Mouse (Mus musculus) forebrain, embryonic 14.5 days (tissue): ENCODE measurements around the gene Zbtb18. TPM values are rescaled to one million over a fixed set of nuclear protein-coding genes. Genes with fewer than 3 reads are reported as not detected.

Experiments
- ATAC-seq: fragments of 200-750 bp; cut with Nextera tagmentation; 2 replicates; pipeline ENCODE4 v1.8.0; 2017; ENCODE audit warnings: mild to moderate bottlenecking, moderate library complexity
- DNase-seq: peaks from one replicate; pipeline ENCODE4 v3.0.0-alpha.2; 2015; ENCODE audit warnings: low spot score
- H3K27ac ChIP-seq: fragments of 300-500 bp; sonication (generic); 2 replicates; pipeline ENCODE4 v1.5.1; 2014; ENCODE audit warnings: low read depth, mild to moderate bottlenecking, control low read depth, low read length, moderate library complexity
- H3K27me3 ChIP-seq: fragments of 300-500 bp; sonication (generic); replicated peaks from 2 replicates; pipeline ENCODE4 v1.6.1; 2014; ENCODE audit warnings: low read length, control low read depth, mixed read lengths; ENCODE audit not compliant: control insufficient read depth, insufficient read depth
- H3K36me3 ChIP-seq: fragments of 300-500 bp; sonication (generic); 2 replicates; pipeline ENCODE4 v1.6.1; 2014; ENCODE audit warnings: low read length, control low read depth; ENCODE audit not compliant: control insufficient read depth, insufficient read depth
- H3K4me1 ChIP-seq: fragments of 300-500 bp; sonication (generic); 2 replicates; pipeline ENCODE4 v1.6.1; 2014; ENCODE audit warnings: antibody characterized with exemption, low read length, control low read depth; ENCODE audit not compliant: control insufficient read depth, insufficient read depth
- H3K4me2 ChIP-seq: fragments of 300-500 bp; sonication (generic); 2 replicates; pipeline ENCODE4 v1.6.1; 2014; ENCODE audit warnings: mild to moderate bottlenecking, control low read depth, low read length
- H3K4me3 ChIP-seq: fragments of 300-500 bp; sonication (generic); 2 replicates; pipeline ENCODE4 v1.5.1; 2014; ENCODE audit warnings: low read depth, low read length, control low read depth
- H3K9ac ChIP-seq: fragments of 300-500 bp; sonication (generic); 2 replicates; pipeline ENCODE4 v1.6.1; 2014; ENCODE audit warnings: mild to moderate bottlenecking, low read length, control low read depth, moderate library complexity
- H3K9me3 ChIP-seq: fragments of 300-500 bp; sonication (generic); replicated peaks from 2 replicates; pipeline ENCODE4 v1.6.1; 2016; ENCODE audit warnings: low read length, control low read depth, mixed read lengths; ENCODE audit not compliant: control insufficient read depth
- WGBS: fragments of 180-500 bp; shearing (Covaris S2); extraction: QIAGEN DNeasy Blood & Tissue Kit; methylation state at CpG from one replicate; pipeline ENCODE4 v1.1.7; 2014; 5-methylcytosine and 5-hydroxymethylcytosine counted together
- polyA plus RNA-seq: library from polyadenylated mRNA; unstranded; fragments of >200 nt; fragmentation: Nextera tagmentation; extraction: Ambion mirVana; gene quantifications from 2 replicates; pipeline ENCODE4 v1.2.1, GENCODE M21; 2014

Zbtb18 gene
- polyA plus RNA-seq, 1 experiment from 2014 or later = 102 TPM

GRCm38 (mm10) chr1:177451991-177452431 lies 9.9 kb downstream of the Zbtb18 start:
- Histone ChIP-seq H3K4me2 (peak overlapping the region; percentile 42), H3K27me3 (no peaks in the 10 kb centered on the region), H3K9me3 (no peaks in the 10 kb centered on the region), H3K36me3 (peaks cover 21% of the 10 kb centered on the region), H3K27ac (peak overlapping the region; percentile 65), H3K9ac (peak overlapping the region; percentile 40), H3K4me1 (peaks cover 25% of the 10 kb centered on the region), H3K4me3 (no peak overlapping the region)
- no peak for DNase-seq
- 31% methylated on average over 4 of the region's 4 CpGs for WGBS
- peak; percentile 9; the same call in 1 of the 2 replicates for ATAC-seq

- ATAC-seq = no peak
- H3K4me1 ChIP-seq = peaks cover 23% of the 10 kb centered on the region
- H3K4me3 ChIP-seq = no peak overlapping the region
- peak overlapping the region; percentile 3; the same call in 1 of the 2 replicates for H3K9ac ChIP-seq
- H3K36me3 ChIP-seq = peaks cover 11% of the 10 kb centered on the region
- no peaks in the 10 kb centered on the region for H3K27me3 ChIP-seq
- peak; percentile 57 for DNase-seq
- no peaks in the 10 kb centered on the region for H3K9me3 ChIP-seq
- WGBS = 67% methylated on average over 5 of the region's 5 CpGs
- H3K4me2 ChIP-seq = no peak overlapping the region
- H3K27ac ChIP-seq = peak overlapping the region; percentile 70
These were observed 10.8 kb downstream of the Zbtb18 start for GRCm38 (mm10) chr1:177452987-177453386.

- Histone ChIP-seq H3K27ac (peak overlapping the region; percentile 70), H3K9ac (no peak overlapping the region), H3K36me3 (peaks cover 5% of the 10 kb centered on the region), H3K4me3 (no peak overlapping the region), H3K4me2 (peak overlapping the region; percentile 24; the same call in 1 of the 2 replicates), H3K9me3 (no peaks in the 10 kb centered on the region), H3K27me3 (no peaks in the 10 kb centered on the region), H3K4me1 (peaks cover 23% of the 10 kb centered on the region)
- 42% methylated on average over 8 of the region's 8 CpGs for WGBS
- ATAC-seq (no peak), DNase-seq (no peak)
These were observed 11.7 kb downstream of the Zbtb18 start for GRCm38 (mm10) chr1:177453806-177454205.

- H3K27ac ChIP-seq = no peak overlapping the region
- H3K4me1 ChIP-seq = peaks cover 26% of the 10 kb centered on the region
- WGBS = 82% methylated on average over 6 of the region's 6 CpGs
- no peak overlapping the region for H3K4me2 ChIP-seq
- no peak for ATAC-seq
- DNase-seq = no peak
- no peaks in the 10 kb centered on the region for H3K27me3 ChIP-seq
- no peak overlapping the region for H3K4me3 ChIP-seq
- no peak overlapping the region for H3K9ac ChIP-seq
- H3K36me3 ChIP-seq = no peaks in the 10 kb centered on the region
- no peaks in the 10 kb centered on the region for H3K9me3 ChIP-seq
These were observed 12.3 kb downstream of the Zbtb18 start for GRCm38 (mm10) chr1:177454492-177454891.

GRCm38 (mm10) chr1:177455466-177455865 lies 13.3 kb downstream of the Zbtb18 start:
- ATAC-seq (no peak), DNase-seq (no peak)
- WGBS = 87% methylated on average over 5 of the region's 5 CpGs
- no peak overlapping the region for H3K4me2 ChIP-seq
- no peak overlapping the region for H3K4me3 ChIP-seq
- H3K27ac ChIP-seq = no peak overlapping the region
- H3K9me3 ChIP-seq = no peaks in the 10 kb centered on the region
- no peak overlapping the region for H3K9ac ChIP-seq
- no peaks in the 10 kb centered on the region for H3K36me3 ChIP-seq
- H3K4me1 ChIP-seq = peaks cover 33% of the 10 kb centered on the region
- no peaks in the 10 kb centered on the region for H3K27me3 ChIP-seq

GRCm38 (mm10) chr1:177456208-177456607 lies 14.1 kb downstream of the Zbtb18 start:
- WGBS = 92% methylated on average over 4 of the region's 4 CpGs
- no peak overlapping the region for H3K4me2 ChIP-seq
- H3K9me3 ChIP-seq = no peaks in the 10 kb centered on the region
- no peaks in the 10 kb centered on the region for H3K36me3 ChIP-seq
- no peak overlapping the region for H3K4me3 ChIP-seq
- H3K9ac ChIP-seq = no peak overlapping the region
- ATAC-seq (no peak), DNase-seq (no peak)
- no peaks in the 10 kb centered on the region for H3K27me3 ChIP-seq
- H3K4me1 ChIP-seq = peaks cover 33% of the 10 kb centered on the region
- H3K27ac ChIP-seq = no peak overlapping the region

- H3K27me3 ChIP-seq = no peaks in the 10 kb centered on the region
- no peaks in the 10 kb centered on the region for H3K9me3 ChIP-seq
- no peak overlapping the region for H3K4me3 ChIP-seq
- no peak for DNase-seq
- no peak overlapping the region for H3K27ac ChIP-seq
- WGBS = 39% methylated on average over 4 of the region's 4 CpGs
- H3K36me3 ChIP-seq = no peaks in the 10 kb centered on the region
- H3K9ac ChIP-seq = no peak overlapping the region; the same call in 1 of the 2 replicates
- no peak overlapping the region; the same call in 1 of the 2 replicates for H3K4me2 ChIP-seq
- no peak for ATAC-seq
- peaks cover 33% of the 10 kb centered on the region for H3K4me1 ChIP-seq
These were observed 14.6 kb downstream of the Zbtb18 start for GRCm38 (mm10) chr1:177456772-177457171.

GRCm38 (mm10) chr1:177457981-177458380 lies 15.8 kb downstream of the Zbtb18 start:
- ATAC-seq = no peak
- Histone ChIP-seq H3K4me2 (no peak overlapping the region), H3K4me3 (no peak overlapping the region), H3K36me3 (no peaks in the 10 kb centered on the region), H3K9me3 (no peaks in the 10 kb centered on the region), H3K27me3 (no peaks in the 10 kb centered on the region), H3K9ac (no peak overlapping the region), H3K4me1 (peaks cover 30% of the 10 kb centered on the region), H3K27ac (peak overlapping the region; percentile 52; the same call in 1 of the 2 replicates)
- DNase-seq = no peak
- WGBS = 51% methylated on average over 6 of the region's 6 CpGs

- Histone ChIP-seq H3K27ac (peak overlapping the region; percentile 90), H3K4me3 (no peak overlapping the region), H3K9me3 (no peaks in the 10 kb centered on the region), H3K9ac (peak overlapping the region; percentile 43), H3K36me3 (no peaks in the 10 kb centered on the region), H3K4me1 (peaks cover 28% of the 10 kb centered on the region), H3K27me3 (no peaks in the 10 kb centered on the region), H3K4me2 (peak overlapping the region; percentile 46)
- peak; percentile 84 for DNase-seq
- ATAC-seq = peak; percentile 68
- 10% methylated on average over 18 of the region's 18 CpGs for WGBS
These were observed 16.6 kb downstream of the Zbtb18 start for GRCm38 (mm10) chr1:177458456-177459389.
